Mouse (Mus musculus) T-helper 1 cell (primary cell): ENCODE data around the gene Xylt1.

ENCODE experiments used
- in situ Hi-C: fragments of 300-600 bp; cut with MboI, MseI; formaldehyde crosslinking; loops from one replicate; pipeline ENCODE4 v1.15.1; 2025; ENCODE audit warnings: high pct_unique_total_duplicates

The Xylt1 gene

DNA sequence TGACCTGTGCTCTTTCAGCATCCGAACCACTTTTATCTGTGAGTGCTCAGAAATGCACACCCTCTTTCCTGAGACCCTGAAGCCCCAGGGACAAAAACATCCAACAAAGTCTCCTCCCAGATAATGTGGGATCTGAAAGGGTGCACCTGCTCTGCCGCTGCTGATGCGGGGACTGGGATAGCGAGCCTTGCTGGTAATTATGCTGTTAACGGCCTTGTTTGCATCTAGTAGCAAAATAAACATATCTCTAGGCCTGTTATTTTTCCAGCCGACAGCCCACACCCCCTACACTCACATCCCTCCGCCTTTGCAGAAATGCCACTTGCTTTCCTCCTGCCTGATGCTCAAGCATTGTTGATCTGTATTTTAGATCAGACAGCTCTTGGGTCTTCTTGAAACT lies 219.7 kb downstream of the Xylt1 start:
- in situ Hi-C loops = no loop called here

DNA sequence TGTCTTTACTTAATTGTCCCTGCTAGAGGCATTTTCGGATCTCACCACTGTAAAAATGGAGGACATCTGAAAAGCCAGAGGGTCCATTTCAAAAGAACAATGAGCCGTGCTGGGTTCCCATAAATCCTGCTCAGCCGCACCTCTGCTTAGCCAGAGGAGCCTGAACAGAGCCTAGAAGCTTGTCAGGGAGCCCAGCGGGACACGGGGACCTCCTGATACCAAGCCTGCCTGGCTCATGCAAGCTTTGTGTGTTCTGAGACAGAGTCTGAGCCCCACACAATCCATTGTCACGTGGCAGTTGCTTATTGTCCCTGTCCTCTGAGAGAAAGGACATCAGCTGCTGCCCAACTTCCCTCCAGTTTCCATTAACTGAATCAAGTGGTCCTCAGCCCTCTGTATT lies 229.7 kb downstream of the Xylt1 start:
- in situ Hi-C loops = loop anchor here (10.0 kb wide), 1 partner anchor 226 kb away; the partner anchor contains the start of gene Xylt1

DNA sequence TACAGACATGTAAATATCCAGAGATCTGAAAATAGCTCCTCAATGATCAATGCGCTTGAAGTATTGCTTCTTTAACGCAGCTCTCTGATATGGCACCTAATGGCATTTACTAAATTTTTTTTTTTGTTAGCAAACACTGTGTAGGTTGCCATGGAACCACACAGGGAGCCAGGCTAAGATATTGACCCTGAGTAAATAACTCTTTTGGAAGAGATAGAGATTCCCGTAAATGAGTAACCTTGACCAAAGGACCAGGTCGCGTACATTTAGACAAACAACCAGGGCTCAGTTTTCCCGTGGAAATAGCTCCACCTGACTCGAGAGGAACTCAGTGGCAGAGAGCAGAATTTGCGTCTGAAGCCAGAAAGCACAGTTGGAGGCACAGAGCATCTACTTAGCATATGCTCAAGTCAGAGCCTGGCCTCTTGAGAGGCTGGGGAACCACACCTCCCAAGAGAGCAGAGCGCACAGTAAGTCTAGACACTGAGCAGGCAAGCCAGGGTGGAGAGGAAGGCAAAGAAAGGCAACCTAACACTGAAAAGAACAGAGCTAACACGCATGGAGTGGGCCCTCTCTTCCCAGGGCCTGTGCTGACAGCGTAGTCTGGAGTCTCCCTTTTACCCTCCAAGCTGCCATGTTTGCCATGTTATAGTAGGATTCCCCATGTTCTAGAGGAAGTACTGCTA lies 232.2 kb downstream of the Xylt1 start:
- in situ Hi-C loops = loop anchor here (10.0 kb wide), 1 partner anchor 228 kb away; the partner anchor contains the start of gene Xylt1

DNA sequence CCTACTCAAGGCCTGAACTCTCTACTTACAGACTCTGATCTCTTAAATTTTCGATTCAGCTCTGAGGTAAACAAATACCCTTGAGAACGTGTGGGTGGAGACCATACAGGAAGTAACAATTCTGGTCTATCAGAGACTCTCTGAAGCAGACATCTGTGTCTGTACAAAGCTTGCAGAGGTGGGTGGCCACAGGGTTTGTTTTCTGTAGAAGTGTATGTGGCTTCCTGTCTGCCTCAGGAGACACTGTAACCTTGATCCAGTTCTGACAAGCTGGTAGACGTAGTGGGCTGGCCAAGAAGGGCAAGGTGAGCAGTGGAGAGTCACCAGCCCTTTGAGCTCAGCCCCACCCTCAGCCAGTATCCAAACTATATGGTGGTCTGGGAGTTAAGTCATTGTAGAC lies 233.0 kb downstream of the Xylt1 start:
- in situ Hi-C loops = loop anchor here (10.0 kb wide), 1 partner anchor 229 kb away; the partner anchor contains the start of gene Xylt1

DNA sequence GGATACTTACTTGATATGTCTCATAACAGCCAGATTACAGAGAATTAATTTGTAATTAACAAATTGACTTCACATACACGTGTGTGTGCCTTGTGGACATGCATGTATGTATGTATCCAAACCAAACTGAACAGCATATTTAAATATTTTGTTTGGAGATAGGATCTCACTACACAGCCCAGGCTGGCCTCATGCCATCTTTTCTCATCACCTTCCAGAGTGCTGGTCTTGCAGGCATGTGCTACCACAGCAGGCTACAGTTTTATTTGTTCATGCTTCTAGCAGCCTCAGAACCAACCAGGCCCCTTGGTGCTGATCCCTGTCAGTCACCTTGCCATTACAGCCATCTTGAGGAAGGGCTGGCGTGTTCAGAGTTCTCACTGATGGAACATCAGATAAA lies 233.6 kb downstream of the Xylt1 start:
- in situ Hi-C loops = loop anchor here (10.0 kb wide), 1 partner anchor 230 kb away; the partner anchor contains the start of gene Xylt1

DNA sequence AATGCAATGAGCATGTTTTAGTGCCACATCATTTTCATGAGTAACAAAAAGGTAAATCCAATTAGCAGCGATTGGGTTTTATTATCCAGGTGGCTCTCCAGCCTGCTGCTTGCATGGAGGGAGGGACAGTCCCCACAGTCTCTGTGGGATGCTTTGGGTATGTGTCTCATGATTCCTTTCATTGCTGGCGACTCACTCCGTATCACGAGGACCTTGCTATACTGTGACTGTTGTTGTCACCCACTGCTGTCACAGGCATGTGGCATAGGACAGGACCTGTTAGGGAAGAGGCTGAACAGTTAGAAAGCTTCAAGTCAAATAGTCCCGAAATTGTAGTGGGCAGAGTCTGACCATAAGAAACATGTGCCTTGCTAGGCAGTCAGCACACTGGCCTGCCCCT lies 234.1 kb downstream of the Xylt1 start:
- in situ Hi-C loops = loop anchor here (10.0 kb wide), 1 partner anchor 230 kb away; the partner anchor contains the start of gene Xylt1

DNA sequence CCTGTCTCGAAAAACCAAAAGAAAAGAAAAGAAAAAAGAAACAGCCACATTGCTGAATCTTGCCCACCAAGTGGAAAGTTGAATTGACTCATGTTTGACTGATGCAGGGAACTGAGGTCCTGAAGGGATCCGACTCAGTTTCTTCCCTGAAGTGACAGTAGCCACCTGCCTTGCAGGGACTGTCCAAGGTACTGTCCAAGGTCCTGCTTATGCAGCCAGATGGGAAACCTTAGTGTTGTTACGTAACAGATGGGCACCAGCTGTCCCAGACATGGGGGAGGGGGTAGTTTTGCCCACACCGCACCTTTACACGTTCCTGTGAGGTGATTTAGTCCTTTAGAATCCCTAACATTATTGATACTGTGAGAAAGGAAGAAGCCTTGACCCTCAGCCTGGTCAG lies 235.5 kb downstream of the Xylt1 start:
- in situ Hi-C loops = loop anchor here (10.0 kb wide), 1 partner anchor 231 kb away; the partner anchor contains the start of gene Xylt1

DNA sequence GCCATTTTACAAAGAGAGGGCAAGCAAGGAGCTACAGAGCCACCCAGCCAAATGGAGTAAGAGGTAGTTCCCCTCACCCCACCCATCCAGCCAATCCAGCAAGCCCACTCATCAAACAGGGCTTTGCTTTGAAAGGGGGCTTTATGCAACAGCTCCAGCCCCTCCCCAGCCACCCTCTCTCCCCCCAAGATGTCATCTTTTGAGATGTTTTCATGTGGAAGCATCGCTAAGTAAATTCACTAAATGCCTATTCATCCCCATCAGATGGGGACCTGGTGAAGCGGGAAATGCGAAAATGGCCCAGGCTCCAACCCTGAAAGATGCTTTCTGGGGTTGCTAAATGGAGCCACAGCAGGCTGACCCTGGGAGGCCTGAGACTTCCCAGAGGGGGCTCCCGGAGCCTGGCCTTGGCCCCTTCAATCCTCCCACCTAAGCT lies 238.0 kb downstream of the Xylt1 start:
- in situ Hi-C loops = loop anchor here (10.0 kb wide), 1 partner anchor 234 kb away; the partner anchor contains the start of gene Xylt1

DNA sequence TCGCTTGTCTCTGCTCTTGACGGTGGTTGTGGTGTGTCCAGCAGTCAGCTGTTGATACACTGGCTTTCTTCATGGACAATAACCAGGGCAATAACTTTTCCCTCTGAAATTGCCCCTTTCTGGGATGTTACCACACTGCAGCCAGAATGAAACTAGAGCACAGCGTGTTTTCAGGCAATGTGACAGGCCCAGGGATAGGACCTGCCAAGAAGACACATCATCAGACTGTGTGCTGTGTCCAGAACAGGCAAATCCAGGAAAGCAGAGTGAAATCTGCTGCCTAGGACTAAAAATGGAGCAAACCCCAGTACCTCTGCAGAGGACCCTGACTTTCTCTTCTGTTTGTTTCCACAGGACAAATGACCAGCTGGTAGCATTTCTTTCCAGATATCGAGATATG lies 240.8 kb downstream of the Xylt1 start:
- in situ Hi-C loops = no loop called here

DNA sequence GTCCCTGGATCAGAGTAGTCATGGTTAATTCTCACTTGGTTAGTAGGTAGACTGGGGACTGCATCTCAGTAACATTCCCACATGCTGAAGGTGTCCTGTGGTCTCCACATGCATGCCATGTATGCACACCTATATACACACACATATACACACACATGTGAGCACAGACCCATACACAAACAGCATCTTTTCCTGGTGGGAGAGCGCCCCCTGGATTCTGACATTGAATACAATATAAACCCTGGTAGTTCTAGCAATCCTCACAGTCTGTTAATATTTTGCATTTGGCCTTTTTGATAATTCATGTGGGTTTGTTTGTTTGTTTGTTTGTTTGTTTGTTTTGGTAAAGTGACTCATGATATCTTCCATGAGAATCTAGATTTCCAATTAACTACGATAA lies 242.0 kb downstream of the Xylt1 start:
- in situ Hi-C loops = no loop called here

DNA sequence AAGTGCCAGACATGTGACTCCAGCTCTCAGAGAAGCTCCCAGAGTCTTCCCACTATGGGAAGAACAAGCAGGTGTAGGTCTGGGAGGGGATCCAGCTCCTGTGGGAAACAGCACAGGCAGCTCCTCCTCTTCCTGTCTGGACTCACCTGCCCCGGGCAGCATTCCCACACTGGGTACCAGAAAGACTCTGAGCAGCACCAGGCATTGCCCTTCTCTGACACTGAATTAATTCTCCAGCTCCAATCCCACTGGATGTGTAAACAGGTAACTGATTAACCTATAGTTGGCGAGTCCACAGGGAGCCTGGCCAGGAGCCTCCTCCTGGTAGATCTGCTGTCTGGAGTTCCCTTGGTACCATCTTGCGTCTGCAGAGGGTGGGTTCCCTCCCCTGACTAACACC lies 248.0 kb downstream of the Xylt1 start:
- in situ Hi-C loops = no loop called here

DNA sequence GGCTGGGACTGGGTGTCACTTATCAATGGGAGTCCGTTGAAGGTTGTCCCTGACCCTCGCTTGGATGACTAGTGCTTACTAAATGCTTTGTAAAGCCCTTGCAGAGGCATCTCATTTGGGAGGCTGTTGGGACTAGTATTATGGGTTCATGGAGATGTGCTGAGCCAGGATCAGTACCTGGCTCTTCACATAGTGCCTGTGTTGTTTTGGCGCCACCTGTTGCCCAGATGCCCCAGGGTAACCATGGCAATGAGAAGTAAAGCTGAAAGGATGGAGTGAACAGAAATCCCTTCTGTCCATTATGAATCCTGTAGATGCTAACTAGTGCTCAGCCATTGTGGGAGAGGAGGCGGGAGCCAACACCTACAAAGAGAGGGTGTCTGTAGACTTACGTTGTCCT lies 249.9 kb downstream of the Xylt1 start:
- in situ Hi-C loops = no loop called here

DNA sequence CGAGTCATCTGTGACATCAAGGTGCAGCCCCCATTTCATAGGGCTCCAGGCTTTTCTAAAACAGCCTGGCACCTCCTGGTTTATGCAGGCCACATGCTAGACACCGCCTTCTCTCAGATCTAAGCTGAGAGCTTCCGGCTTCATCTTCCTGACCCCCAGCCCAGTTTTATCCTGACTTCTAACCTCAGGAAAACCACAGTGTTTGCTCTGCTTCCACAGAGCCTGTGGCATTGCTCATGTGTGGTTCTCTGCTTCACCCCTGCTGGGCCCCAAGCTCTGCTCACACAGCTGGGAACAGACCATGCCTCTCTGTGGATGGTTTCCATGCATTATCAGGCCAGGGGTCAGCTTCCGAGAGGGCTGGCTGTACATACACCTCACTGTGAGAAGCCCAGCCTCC lies 254.8 kb downstream of the Xylt1 start:
- in situ Hi-C loops = no loop called here

DNA sequence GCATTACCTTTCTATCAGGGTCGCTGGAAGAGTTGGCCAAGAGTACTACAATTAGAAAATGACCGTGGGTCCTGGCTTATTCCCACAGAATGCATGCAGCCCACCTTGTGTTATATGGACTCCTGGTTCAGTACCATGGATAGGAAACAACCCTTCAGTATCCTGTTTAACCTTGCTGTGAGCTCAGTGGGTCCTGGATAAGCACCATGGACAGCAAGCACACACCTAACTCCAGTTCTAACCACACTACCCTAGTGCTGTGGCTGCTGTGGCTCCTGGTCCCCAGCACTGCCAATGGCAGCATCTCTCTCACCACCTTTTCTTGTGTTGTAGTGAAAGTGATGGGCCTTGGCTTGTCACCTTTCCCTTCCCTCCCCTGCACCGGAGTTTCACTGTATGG lies 255.9 kb downstream of the Xylt1 start:
- in situ Hi-C loops = no loop called here

DNA sequence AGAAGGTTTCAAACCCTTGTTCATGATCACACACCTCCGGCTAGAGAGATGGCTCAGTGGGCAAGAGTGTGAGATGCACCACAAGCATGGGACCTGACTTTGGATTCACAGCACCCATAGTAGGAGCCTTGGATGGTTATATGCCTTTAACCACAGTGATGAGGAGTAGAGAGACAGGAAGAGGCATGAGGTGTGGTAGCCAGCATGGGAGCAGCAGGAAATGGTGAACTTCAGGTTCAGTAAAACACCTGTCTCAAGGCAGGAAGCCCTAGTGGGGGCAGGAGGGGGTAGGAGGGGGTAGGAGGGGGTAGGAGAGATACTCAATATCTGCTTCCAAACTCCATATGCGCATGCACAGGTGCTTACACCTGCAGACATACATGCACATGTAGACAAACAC lies 257.2 kb downstream of the Xylt1 start:
- in situ Hi-C loops = no loop called here

DNA sequence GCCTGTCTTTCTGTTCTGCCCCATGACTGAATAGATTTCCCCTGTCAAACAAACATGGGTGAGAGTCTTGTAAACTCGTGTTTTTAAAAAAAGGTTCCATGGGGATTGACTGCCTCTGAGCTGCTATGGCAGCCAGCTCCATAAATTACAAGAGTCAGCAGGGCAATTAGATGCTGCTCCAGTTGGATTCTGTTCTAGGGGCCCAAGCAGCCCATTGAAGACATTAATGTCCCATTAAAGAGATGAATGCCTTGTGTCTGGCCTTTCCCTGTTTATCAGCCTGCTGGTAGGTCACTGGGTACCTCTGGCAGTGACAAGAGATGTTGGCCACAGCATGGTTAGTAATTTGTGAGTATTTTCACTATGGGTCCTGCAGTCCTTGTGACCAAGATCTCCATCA lies 271.9 kb downstream of the Xylt1 start:
- in situ Hi-C loops = no loop called here

DNA sequence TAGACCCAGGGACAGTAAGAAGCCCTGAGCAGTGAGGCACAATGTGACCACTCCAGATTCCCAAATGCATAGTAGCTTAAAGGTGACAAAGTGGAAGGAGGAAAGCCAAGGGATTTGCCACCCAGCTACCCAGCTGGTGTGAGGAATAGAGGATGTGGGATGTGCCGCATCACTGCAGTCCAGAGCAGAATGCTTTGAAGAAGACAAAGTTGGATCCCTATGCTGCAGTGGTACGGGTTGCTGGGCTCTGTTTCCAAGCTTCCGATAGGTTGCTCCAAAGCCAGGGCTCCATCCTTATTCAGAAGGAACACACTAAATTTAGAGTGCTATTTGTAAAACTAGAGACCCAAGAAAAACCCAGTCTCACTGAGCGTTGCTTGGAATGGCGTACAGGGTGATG lies 275.0 kb downstream of the Xylt1 start:
- in situ Hi-C loops = no loop called here

DNA sequence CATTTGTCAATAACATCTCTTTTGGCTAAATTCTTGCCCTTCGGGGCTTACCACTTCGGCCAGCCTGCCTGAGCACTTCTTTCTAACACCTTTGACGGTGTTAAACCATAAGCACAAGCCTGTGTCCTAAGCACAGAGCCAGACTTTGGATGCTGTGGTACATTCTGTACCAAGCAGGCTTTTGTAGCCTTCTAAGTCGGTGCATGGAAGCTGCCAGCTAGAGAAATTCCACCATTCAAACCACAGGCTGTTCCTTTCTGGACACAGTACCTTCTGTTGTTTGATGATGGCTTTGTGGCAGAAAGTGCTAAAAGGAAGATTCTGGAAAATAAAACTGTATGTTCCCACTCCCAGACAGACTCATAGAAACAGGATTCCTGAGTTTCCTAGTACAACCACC lies 277.4 kb downstream of the Xylt1 start:
- in situ Hi-C loops = no loop called here

DNA sequence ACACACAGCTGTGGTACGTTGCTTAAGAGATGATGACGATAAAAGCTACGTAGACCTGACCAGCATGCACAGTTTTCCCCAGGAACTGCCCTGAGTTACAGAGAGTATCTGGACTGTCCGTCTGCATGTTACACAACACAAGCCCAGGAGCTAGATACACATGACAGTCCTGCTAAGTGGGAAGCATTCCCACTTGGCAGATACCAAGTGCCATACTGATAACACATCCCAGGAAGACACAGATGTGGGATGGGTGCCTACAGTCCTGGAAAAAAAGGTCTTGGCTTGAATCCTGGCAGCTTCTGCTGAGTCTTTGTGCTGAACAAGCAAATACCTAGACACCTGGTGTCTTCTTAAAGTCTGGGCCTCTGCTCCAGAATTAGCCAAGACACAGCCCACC lies 278.0 kb downstream of the Xylt1 start:
- in situ Hi-C loops = no loop called here

DNA sequence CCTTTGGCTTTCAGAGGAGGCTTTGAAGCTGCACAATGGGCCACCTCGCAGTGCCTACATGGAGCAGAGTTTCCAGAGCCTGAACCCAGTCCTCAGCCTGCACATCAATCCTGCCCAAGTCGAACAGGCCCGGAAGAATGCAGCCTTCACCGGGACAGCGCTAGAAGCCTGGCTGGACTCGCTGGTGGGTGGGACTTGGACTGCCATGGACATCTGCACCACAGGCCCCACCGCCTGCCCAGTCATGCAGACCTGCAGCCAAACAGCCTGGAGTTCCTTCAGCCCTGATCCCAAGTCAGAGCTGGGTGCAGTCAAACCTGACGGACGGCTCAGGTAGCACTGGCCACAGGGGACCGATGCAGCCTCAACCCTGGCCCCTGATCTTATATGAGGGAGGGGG lies 286.5 kb downstream of the Xylt1 start:
- in situ Hi-C loops = no loop called here

DNA sequence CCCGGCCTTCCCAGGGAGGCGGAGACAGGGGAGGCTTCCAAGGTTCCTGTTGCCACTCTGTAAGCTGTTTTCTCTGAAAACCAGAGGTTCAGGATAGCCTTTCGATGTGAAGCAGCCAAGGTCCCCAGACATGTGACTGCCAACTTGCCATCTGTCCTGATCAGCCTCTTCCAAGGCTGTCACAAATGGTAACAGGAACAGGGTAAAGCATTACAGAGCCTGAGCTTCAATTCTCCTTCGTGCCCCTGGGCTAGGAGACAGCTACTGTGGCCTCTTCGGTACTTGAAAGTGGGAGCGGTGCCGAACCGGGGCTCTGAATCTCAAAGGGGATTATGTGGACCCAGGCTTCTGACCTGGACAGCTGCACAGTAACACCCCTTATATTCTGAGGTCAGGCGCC lies 287.4 kb downstream of the Xylt1 start:
- in situ Hi-C loops = no loop called here

DNA sequence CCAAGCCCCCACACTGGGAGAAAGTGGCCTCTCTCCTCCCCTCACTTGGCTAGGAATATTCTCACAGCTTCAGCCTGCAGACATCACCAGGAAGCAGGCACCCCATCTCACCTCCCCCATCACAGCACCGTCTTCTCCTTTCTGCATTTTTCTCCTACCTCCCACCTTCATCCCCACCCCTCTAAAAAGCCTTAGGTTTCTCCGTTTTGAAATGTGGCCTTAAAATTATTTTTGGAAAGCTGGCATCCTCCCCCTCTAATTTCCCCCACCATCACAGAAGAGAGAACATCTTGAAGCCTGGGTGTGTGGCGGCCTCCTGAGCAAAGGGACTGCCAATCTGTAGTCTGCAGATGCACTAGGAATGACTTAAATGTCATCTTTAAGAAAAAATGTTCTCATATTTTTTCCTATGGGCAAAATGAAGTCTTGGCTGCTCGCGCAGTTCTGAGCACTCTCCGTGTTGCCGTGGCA lies 291.4 kb downstream of the Xylt1 start:
- in situ Hi-C loops = no loop called here
